Mouse (Mus musculus): Measurements from ENCODE around the gene Pjvk. TPM values are rescaled to one million over a fixed set of nuclear protein-coding genes. Genes with fewer than 3 reads are reported as not detected.

Pjvk gene
- total RNA-seq, 2 experiments from 2014 or later, result 0.40 to 0.84 TPM

DNA sequence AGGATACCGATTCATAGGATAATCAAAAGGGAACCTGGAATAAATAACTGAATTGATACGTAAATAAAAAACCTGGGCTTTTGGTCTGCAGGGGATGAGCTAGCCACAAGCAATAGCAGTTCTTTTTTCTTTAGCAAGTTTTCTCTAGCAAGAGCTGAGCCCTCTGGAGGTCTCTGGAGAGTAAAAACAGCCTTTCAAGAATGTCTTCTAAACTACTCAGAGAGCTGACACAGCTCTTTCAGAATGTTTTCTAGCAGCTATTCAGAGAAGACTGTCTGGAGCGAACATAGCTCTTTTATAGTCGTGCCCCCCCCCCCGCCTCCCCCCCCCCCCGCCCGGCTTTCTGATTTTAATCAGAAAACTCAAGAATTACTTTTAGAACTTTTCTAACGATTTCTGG lies 11.1 kb downstream of the Pjvk start:
- intact Hi-C loops (cut with DNase I), result no loop called here
- DNase-seq, result no peak

GRCm38 (mm10) chr2:76665531-76665930 lies 17.3 kb downstream of the Pjvk start:
- no peak for DNase-seq
- intact Hi-C loops (cut with DNase I), result no loop called here

DNA sequence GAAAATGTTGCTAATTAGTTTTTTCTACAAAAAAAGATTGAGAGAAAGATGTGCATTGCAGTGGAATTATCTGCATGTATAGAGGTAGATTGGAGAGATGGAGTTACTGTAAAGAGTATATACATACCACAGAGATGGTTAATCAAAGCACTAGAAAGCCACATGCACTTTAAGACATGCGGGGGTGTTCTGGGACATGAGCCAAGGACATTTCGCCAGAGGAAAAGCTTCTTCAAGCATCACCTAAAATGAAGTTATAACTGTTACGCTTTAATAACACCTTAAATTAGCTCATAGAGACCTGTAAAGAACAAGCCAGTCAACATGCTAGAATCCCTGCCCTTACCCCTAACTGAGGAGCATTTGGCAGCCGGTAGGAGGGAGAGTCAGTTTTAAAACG lies 18.9 kb downstream of the Pjvk start:
- intact Hi-C loops (cut with DNase I), result no loop called here
- no peak for DNase-seq

GRCm38 (mm10) chr2:76671641-76672040 lies 23.4 kb downstream of the Pjvk start:
- DNase-seq, result no peak
- intact Hi-C loops (cut with DNase I), result no loop called here

DNA sequence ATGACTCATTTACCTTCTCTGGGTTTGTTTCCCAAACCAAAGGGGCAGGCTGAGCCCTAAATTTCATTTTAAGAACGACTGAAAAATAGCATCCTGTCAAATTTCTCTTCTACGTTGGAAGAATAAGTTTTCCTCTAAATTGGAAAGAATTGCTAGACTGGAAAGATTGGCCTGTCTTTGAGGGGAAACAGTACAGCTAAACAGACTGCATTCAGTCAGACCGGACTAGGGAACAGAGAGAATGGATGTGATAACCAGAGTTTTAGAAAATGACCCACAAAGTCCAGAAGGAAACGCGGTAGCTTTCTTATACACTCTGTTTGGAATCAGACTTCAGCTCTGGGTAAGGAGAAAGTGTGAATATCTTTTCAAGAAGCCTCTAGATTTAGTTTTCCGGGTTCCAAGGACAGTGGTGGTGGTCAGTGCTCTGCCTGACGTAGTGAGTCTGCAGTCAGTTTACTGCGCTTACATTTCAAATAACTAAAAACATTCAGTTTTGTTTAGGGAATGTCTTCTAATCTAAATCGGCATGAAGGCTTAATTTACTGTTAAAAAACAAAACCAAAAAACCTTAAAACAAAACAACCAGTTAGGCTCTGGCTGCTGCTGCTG lies 24.0 kb downstream of the Pjvk start:
- no peak for DNase-seq
- intact Hi-C loops (cut with DNase I), result no loop called here

GRCm38 (mm10) chr2:76672966-76673392 lies 24.7 kb downstream of the Pjvk start, which contains the start of gene Fkbp7:
Gene Fkbp7, minus strand, starts transcription at chr2:76673116.
- intact Hi-C loops (cut with DNase I), result no loop called here
- peak; percentile 92 for DNase-seq

DNA sequence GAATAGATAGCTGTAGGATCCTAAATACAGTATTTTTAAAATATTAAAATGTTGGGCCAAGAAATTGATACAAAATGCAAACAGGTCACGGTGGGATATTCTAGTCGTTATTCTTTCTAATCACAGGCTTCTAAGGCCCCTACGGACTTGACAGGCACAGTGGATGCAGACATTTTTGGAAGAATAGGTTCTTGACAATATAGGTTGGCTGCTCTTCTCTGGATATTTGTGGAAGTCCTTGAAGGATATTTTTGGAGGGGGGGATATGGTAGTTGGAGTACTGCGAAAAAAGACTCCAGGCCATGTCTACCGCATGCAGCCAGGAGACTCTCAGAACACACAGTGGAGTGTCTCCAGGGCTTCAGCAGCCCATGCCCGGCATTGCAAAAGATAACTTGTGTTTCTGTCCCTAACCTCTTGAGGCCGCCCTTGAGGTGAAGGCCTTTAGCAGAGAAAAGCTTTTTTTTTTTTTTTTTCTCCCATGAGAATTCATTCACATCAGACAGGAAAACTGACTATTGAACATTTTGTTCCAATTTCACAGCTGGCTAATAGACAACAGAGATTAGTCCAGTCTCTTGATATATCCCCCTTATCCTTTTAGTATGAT lies 25.3 kb downstream of the Pjvk start:
- intact Hi-C loops (cut with DNase I), result no loop called here
- peak; percentile 47 for DNase-seq

DNA sequence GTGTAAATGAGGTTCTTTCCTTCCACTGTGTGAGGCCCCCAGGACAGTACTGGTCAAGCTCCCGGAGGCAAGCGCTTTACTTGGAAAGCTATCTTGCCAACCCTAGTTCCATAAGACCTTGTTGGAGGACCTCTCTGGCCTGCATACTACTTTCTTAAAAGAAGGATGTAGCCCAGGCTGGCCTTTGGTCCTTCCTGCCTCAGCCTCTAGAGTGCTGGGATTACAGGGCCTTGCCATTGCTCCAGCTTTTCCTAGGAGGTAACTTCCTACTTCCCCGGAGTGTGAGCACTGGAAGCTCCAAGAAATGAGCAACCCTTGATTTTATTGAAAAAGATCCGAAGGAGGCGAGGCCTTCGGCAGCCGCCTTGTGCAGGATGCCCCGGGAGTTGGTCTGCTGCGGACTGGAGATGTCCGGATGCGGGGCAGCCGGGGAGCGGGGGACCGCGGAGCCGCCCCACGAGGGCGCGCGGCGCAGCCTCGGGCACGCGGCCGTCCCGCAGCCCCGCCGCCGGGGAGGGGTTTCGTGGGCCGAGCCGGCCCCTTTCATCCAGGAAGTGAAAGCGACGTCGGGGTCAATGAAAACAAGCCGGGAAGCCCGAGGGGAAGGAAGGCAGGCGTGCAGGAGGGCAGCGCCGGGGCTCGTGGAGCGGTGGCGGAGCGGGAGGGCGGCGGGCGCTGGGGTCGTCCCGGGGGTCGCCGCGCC lies 26.6 kb downstream of the Pjvk start, which contains the start of gene Plekha3:
TSS of gene Plekha3 (plus strand) at position 557 of the 703 bp plus-strand sequence.
- intact Hi-C loops (cut with DNase I), result no loop called here
- peak; percentile 84 for DNase-seq

GRCm38 (mm10) chr2:76675451-76675850 lies 27.2 kb downstream of the Pjvk start:
- DNase-seq, result peak; percentile 33
- intact Hi-C loops (cut with DNase I), result no loop called here

GRCm38 (mm10) chr2:76675949-76676348 lies 27.7 kb downstream of the Pjvk start:
- intact Hi-C loops (cut with DNase I), result no loop called here
- DNase-seq, result no peak

DNA sequence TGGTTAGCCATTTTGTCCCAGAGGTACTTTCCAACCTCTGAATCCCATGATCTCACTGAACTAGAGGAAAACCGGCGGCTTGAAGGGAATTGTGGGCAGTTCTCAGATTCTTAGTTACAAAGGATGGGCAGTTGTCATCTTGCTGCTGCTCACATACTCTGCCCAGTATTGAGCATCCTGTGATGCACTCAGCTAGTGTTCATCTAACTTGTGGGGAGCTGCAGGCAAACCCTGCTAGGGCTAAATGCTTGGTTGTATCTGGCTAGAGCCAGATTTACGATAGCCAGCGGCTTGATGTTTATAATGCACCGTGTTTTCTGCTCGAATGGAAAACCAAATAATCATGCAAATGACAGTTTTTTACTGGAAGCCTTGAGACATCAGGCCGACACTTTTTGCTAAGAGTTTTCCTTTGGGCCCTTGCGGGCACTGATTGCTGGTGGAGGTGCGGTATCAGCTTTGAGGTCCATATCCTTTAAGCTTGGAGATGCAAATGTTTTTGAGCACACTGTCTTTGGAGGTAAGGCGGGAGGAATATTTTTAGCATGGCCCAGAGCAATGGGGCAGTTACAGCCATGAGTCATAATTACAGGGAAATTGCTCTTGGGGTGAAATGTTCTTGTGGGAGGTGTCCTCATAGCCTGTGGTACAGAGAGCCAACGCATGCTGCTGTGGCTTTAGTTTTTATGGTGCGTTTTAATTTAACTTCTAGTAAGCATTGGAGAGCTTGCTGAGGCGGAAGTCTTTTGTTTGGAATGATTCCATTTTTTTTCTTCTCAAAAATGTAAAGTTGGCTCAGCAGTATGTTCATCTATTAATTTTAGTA lies 28.3 kb downstream of the Pjvk start:
- no peak for DNase-seq
- intact Hi-C loops (cut with DNase I), result no loop called here

GRCm38 (mm10) chr2:76682301-76682700 lies 34.0 kb downstream of the Pjvk start:
- intact Hi-C loops (cut with DNase I), result no loop called here
- no peak for DNase-seq

GRCm38 (mm10) chr2:76686986-76687385 lies 38.7 kb downstream of the Pjvk start:
- no peak for DNase-seq
- intact Hi-C loops (cut with DNase I), result no loop called here

GRCm38 (mm10) chr2:76687608-76688007 lies 39.3 kb downstream of the Pjvk start:
- intact Hi-C loops (cut with DNase I), result no loop called here

GRCm38 (mm10) chr2:76688162-76688561 lies 39.9 kb downstream of the Pjvk start:
- no peak for DNase-seq
- intact Hi-C loops (cut with DNase I), result no loop called here

More at GRCm38 (mm10) chr2:76687608-76688007, 39.3 kb downstream of the Pjvk start:
- no peak for DNase-seq

GRCm38 (mm10) chr2:76690436-76691204 lies 42.3 kb downstream of the Pjvk start:
- intact Hi-C loops (cut with DNase I), result no loop called here
- no peak for DNase-seq

GRCm38 (mm10) chr2:76693765-76694164 lies 45.5 kb downstream of the Pjvk start:
- intact Hi-C loops (cut with DNase I), result no loop called here
- DNase-seq, result no peak

- DNase-seq, result no peak
- intact Hi-C loops (cut with DNase I), result no loop called here
Observed at GRCm38 (mm10) chr2:76695290-76695689, 47.0 kb downstream of the Pjvk start.

DNA sequence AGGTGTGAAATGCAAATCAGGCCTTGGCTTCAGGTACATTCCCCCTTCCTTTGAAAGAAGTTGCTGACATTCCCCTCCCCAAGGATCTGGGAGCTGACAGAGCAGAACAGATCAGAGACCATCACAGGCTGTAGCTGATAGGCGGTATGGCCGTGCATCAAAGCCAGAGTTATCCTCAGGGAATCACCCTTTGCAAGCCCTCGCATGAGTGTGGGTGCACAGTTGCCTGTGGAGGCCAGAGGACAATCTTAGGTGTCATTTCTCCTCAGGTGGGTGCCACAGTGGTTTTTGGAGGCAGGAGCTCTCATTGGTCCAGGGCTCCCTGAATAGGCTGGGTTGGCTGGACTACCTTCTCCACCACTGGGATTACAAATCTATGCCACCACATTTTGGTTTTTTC lies 53.9 kb downstream of the Pjvk start:
- intact Hi-C loops (cut with DNase I), result no loop called here
- DNase-seq, result no peak

DNA sequence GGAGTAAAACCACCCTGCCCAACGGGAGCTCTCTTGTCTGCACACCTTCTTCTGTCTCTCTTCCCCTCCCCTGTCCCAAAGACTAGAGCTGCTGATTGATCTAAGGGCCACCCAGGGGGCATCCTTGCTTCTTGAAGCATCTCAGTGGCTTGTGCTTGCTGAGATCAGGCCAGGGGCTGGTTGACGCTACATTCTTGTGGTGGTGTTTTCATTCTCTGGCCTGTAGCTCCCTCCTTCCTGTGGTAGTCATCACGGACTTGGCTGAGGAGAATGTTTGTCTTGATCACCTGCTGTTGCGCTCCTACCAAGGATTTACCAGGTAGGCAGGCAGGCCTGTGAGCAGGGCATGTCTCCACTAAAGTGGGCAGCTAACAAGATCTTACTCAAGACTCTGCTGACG lies 54.5 kb downstream of the Pjvk start:
- intact Hi-C loops (cut with DNase I), result no loop called here
- no peak for DNase-seq
